Mouse (Mus musculus) c-Kit-negative CD71-positive TER-119-positive erythroid progenitor cells, embryonic 14.5 days (primary cell): ENCODE results near the gene Ccdc120.
"Not testable (repeated sequence)": the region's sequence is repeated elsewhere in the genome, so short reads cannot be mapped to it uniquely, and the experiment has no call there.

Experiments
- DNase-seq: peaks from one replicate; pipeline ENCODE4 v3.0.0-alpha.2; 2013; ENCODE audit warnings: low read depth, low spot score

Ccdc120 gene

GRCm38 (mm10) chrX:7753627-7754026, 2.9 kb upstream of the Ccdc120 start:
- DNase-seq, result not testable (repeated sequence)

- DNase-seq, result no peak
These were observed 5.3 kb downstream of the Ccdc120 start for GRCm38 (mm10) chrX:7745429-7745828.

GRCm38 (mm10) chrX:7744940-7745339, 5.8 kb downstream of the Ccdc120 start:
- DNase-seq, result no peak

GRCm38 (mm10) chrX:7743470-7743869, 7.2 kb downstream of the Ccdc120 start:
- no peak for DNase-seq

- DNase-seq, result no peak
These were observed 9.6 kb downstream of the Ccdc120 start for GRCm38 (mm10) chrX:7741103-7741502.

GRCm38 (mm10) chrX:7740082-7740819, 10.5 kb downstream of the Ccdc120 start:
- DNase-seq, result no peak

- DNase-seq, result no peak
These were observed 11.2 kb downstream of the Ccdc120 start for GRCm38 (mm10) chrX:7739336-7740081.

GRCm38 (mm10) chrX:7733571-7734156, 17.0 kb downstream of the Ccdc120 start:
- peak; percentile 31 for DNase-seq

GRCm38 (mm10) chrX:7728922-7729265, 21.8 kb downstream of the Ccdc120 start:
- no peak for DNase-seq

- peak; percentile 45 for DNase-seq
These were observed 22.3 kb downstream of the Ccdc120 start, which contains the start of gene Praf2 for GRCm38 (mm10) chrX:7728215-7728921. Gene Praf2, plus strand, starts transcription at chrX:7728439.

- DNase-seq, result no peak
These were observed 23.5 kb downstream of the Ccdc120 start for GRCm38 (mm10) chrX:7727176-7727575.

GRCm38 (mm10) chrX:7725841-7726240, 24.9 kb downstream of the Ccdc120 start:
- no peak for DNase-seq

GRCm38 (mm10) chrX:7724135-7724534, 26.6 kb downstream of the Ccdc120 start:
- no peak for DNase-seq

GRCm38 (mm10) chrX:7722691-7723090, 28.0 kb downstream of the Ccdc120 start:
- DNase-seq, result no peak

GRCm38 (mm10) chrX:7722282-7722611, 28.5 kb downstream of the Ccdc120 start:
- no peak for DNase-seq

GRCm38 (mm10) chrX:7721514-7722281, 29.0 kb downstream of the Ccdc120 start, which contains the start of gene Gm45208:
Gene Gm45208, plus strand, starts transcription at chrX:7722245.
- peak; percentile 71 for DNase-seq

- DNase-seq, result not testable (repeated sequence)
These were observed 34.6 kb downstream of the Ccdc120 start for GRCm38 (mm10) chrX:7716058-7716457.

GRCm38 (mm10) chrX:7714135-7714899, 36.4 kb downstream of the Ccdc120 start, which contains the start of gene Wdr45:
Gene Wdr45, plus strand, starts transcription at chrX:7714333.
- DNase-seq, result peak; percentile 85

GRCm38 (mm10) chrX:7713764-7714134, 37.0 kb downstream of the Ccdc120 start:
- DNase-seq, result not testable (repeated sequence)

- DNase-seq, result peak; percentile 80
These were observed 53.7 kb downstream of the Ccdc120 start, which contains the start of gene Gpkow for GRCm38 (mm10) chrX:7696954-7697381. Gene Gpkow, plus strand, starts transcription at chrX:7697131.
